Mouse (Mus musculus): Measurements from ENCODE around the gene Itsn2.
"Not testable (repeated sequence)": the region's sequence is repeated elsewhere in the genome, so short reads cannot be mapped to it uniquely, and the experiment has no call there.

Itsn2 gene

GRCm38 (mm10) chr12:4592541-4593165 lies at the start of gene Itsn2, which contains the start of gene Gm3625:
Itsn2 (plus strand) TSS chr12:4592638.
Gm3625 (minus strand) TSS chr12:4592927.
- peak; percentile 36 for DNase-seq (ENCODE audit: low read depth, low spot score)

GRCm38 (mm10) chr12:4544400-4544919 lies 48.0 kb upstream of the Itsn2 start:
- no peak for DNase-seq (ENCODE audit: low read depth, low spot score)

- DNase-seq (ENCODE audit: low read depth, low spot score), result no peak
These were observed 47.0 kb upstream of the Itsn2 start for GRCm38 (mm10) chr12:4545425-4545824.

GRCm38 (mm10) chr12:4546491-4546890 lies 45.9 kb upstream of the Itsn2 start:
- peak; percentile 49 for DNase-seq (ENCODE audit: low read depth, low spot score)

- DNase-seq (ENCODE audit: low read depth, low spot score), result no peak
These were observed 44.9 kb upstream of the Itsn2 start for GRCm38 (mm10) chr12:4547557-4547956.

GRCm38 (mm10) chr12:4548053-4549013 lies 44.1 kb upstream of the Itsn2 start:
- DNase-seq (ENCODE audit: low read depth, low spot score), result peak; percentile 70

GRCm38 (mm10) chr12:4553704-4554103 lies 38.7 kb upstream of the Itsn2 start:
- not testable (repeated sequence) for DNase-seq (ENCODE audit: low read depth, low spot score)

GRCm38 (mm10) chr12:4555451-4555850 lies 37.0 kb upstream of the Itsn2 start:
- no peak for DNase-seq (ENCODE audit: low read depth, low spot score)

GRCm38 (mm10) chr12:4556891-4557290 lies 35.5 kb upstream of the Itsn2 start:
- DNase-seq (ENCODE audit: low read depth, low spot score), result no peak

GRCm38 (mm10) chr12:4557436-4557835 lies 35.0 kb upstream of the Itsn2 start:
- DNase-seq (ENCODE audit: low read depth, low spot score), result no peak

GRCm38 (mm10) chr12:4558013-4558412 lies 34.4 kb upstream of the Itsn2 start:
- DNase-seq (ENCODE audit: low read depth, low spot score), result no peak

- DNase-seq (ENCODE audit: low read depth, low spot score), result no peak
These were observed 33.8 kb upstream of the Itsn2 start for GRCm38 (mm10) chr12:4558475-4559279.

GRCm38 (mm10) chr12:4571864-4572263 lies 20.6 kb upstream of the Itsn2 start:
- peak; percentile 56 for DNase-seq (ENCODE audit: low read depth, low spot score)

- DNase-seq (ENCODE audit: low read depth, low spot score), result no peak
These were observed 18.4 kb upstream of the Itsn2 start for GRCm38 (mm10) chr12:4574065-4574464.

- DNase-seq (ENCODE audit: low read depth, low spot score), result no peak
These were observed 10.1 kb upstream of the Itsn2 start for GRCm38 (mm10) chr12:4582326-4582725.

GRCm38 (mm10) chr12:4587846-4588245 lies 4.6 kb upstream of the Itsn2 start:
- no peak for DNase-seq (ENCODE audit: low read depth, low spot score)

- peak; percentile 76 for DNase-seq (ENCODE audit: low read depth, low spot score)
These were observed 3.8 kb upstream of the Itsn2 start for GRCm38 (mm10) chr12:4588603-4589002.

- DNase-seq (ENCODE audit: low read depth, low spot score), result no peak
These were observed 413 bp upstream of the Itsn2 start for GRCm38 (mm10) chr12:4592025-4592424.

- DNase-seq (ENCODE audit: low read depth, low spot score), result peak; percentile 21
These were observed 910 bp downstream of the Itsn2 start for GRCm38 (mm10) chr12:4593166-4593929.

GRCm38 (mm10) chr12:4593930-4594391 lies 1.5 kb downstream of the Itsn2 start:
- DNase-seq (ENCODE audit: low read depth, low spot score), result no peak

GRCm38 (mm10) chr12:4595055-4595454 lies 2.6 kb downstream of the Itsn2 start:
- DNase-seq (ENCODE audit: low read depth, low spot score), result no peak

Data from skeletal muscle tissue, adult 2 months (tissue).